Mouse (Mus musculus) liver, embryonic 16.5 days (tissue): Measurements from ENCODE around the gene Cacng6. TPM values are rescaled to one million over a fixed set of nuclear protein-coding genes. Genes with fewer than 3 reads are reported as not detected.

Experiments used
- ATAC-seq: fragments of 200-750 bp; cut with Nextera tagmentation; 2 replicates; pipeline ENCODE4 v1.8.0; 2017; ENCODE audit warnings: low read depth, mild to moderate bottlenecking, moderate number of reproducible peaks, moderate library complexity
- H3K27ac ChIP-seq: fragments of 300-500 bp; sonication (generic); 2 replicates; pipeline ENCODE4 v1.5.1; 2014; ENCODE audit warnings: mild to moderate bottlenecking, low read length
- H3K27me3 ChIP-seq: fragments of 300-500 bp; sonication (generic); 2 replicates; pipeline ENCODE4 v1.6.1; 2014; ENCODE audit warnings: low read depth, low read length, mixed read lengths; ENCODE audit not compliant: control insufficient read depth, insufficient read depth
- H3K36me3 ChIP-seq: fragments of 300-500 bp; sonication (generic); 2 replicates; pipeline ENCODE4 v1.6.1; 2014; ENCODE audit warnings: mild to moderate bottlenecking; ENCODE audit not compliant: control insufficient read depth, insufficient read depth
- H3K4me1 ChIP-seq: fragments of 300-500 bp; sonication (generic); 2 replicates; pipeline ENCODE4 v1.6.1; 2014; ENCODE audit warnings: low read depth, low read length, mixed read lengths; ENCODE audit not compliant: control insufficient read depth
- H3K4me2 ChIP-seq: fragments of 300-500 bp; sonication (generic); 2 replicates; pipeline ENCODE4 v1.6.1; 2014; ENCODE audit warnings: low read depth, low read length, mixed read lengths
- H3K4me3 ChIP-seq: fragments of 300-500 bp; sonication (generic); 2 replicates; pipeline ENCODE4 v1.5.1; 2014; ENCODE audit warnings: low read depth, mild to moderate bottlenecking, low read length
- H3K9ac ChIP-seq: fragments of 300-500 bp; sonication (generic); 2 replicates; pipeline ENCODE4 v1.6.1; 2014; ENCODE audit warnings: low read depth, low read length
- H3K9me3 ChIP-seq: fragments of 300-500 bp; sonication (generic); replicated peaks from 2 replicates; pipeline ENCODE4 v1.6.1; 2016; ENCODE audit warnings: low read length; ENCODE audit not compliant: control insufficient read depth
- WGBS: fragments of 180-500 bp; shearing (Covaris S2); extraction: QIAGEN DNeasy Blood & Tissue Kit; methylation state at CpG from one replicate; pipeline ENCODE4 v1.1.7; 2014; ENCODE audit not compliant: insufficient replicate concordance; 5-methylcytosine and 5-hydroxymethylcytosine counted together
- polyA plus RNA-seq: library from polyadenylated mRNA; unstranded; fragments of >200 nt; fragmentation: Nextera tagmentation; extraction: Ambion mirVana; gene quantifications from 2 replicates; pipeline ENCODE4 v1.2.1, GENCODE M21; 2015

Cacng6 gene
- polyA plus RNA-seq, 1 experiment from 2014 or later, result 0.58 TPM

- Histone ChIP-seq H3K4me1 (no peaks in the 10 kb centered on the region), H3K4me3 (no peak overlapping the region), H3K9me3 (no peaks in the 10 kb centered on the region), H3K4me2 (no peak overlapping the region), H3K36me3 (no peaks in the 10 kb centered on the region), H3K27me3 (no peaks in the 10 kb centered on the region), H3K9ac (no peak overlapping the region), H3K27ac (no peak overlapping the region)
- WGBS, result 56% methylated on average over 4 of the region's 4 CpGs
- no peak for ATAC-seq
Observed at GRCm38 (mm10) chr7:3447026-3447425, 23.0 kb downstream of the Cacng6 start.

- Histone ChIP-seq H3K4me1 (no peaks in the 10 kb centered on the region), H3K27me3 (no peaks in the 10 kb centered on the region), H3K4me3 (no peak overlapping the region), H3K36me3 (no peaks in the 10 kb centered on the region), H3K9me3 (no peaks in the 10 kb centered on the region), H3K27ac (no peak overlapping the region), H3K4me2 (no peak overlapping the region), H3K9ac (no peak overlapping the region)
- ATAC-seq, result no peak
- 22% methylated on average over 15 of the region's 15 CpGs for WGBS
Observed at GRCm38 (mm10) chr7:3448737-3449454, 24.9 kb downstream of the Cacng6 start.

DNA sequence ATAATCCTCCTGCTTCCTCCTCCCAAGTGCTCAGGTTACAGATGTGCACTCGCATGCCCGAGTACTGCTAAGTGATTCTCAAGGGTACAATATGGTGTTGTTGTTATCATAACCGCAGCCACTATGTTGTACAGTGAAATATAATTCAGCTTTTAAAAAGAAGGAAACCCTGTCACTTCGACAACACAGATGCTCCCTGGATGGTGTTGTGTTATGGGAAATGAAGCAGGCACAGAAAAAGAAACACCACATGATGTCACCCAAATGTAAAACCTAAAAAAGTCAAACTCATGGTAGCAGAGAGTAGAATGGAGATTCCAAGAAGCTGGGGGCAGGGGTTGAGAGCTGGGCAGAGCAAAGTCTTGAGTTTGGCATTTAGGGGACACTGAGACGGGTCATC is 26.7 kb downstream of the Cacng6 start:
- Histone ChIP-seq H3K27ac (no peak overlapping the region), H3K4me2 (no peak overlapping the region), H3K36me3 (no peaks in the 10 kb centered on the region), H3K9me3 (no peaks in the 10 kb centered on the region), H3K27me3 (no peaks in the 10 kb centered on the region), H3K9ac (no peak overlapping the region), H3K4me1 (no peaks in the 10 kb centered on the region), H3K4me3 (no peak overlapping the region)
- 40% methylated on average over 5 of the region's 5 CpGs for WGBS
- no peak for ATAC-seq

GRCm38 (mm10) chr7:3451161-3451560 is 27.2 kb downstream of the Cacng6 start:
- Histone ChIP-seq H3K4me1 (no peaks in the 10 kb centered on the region), H3K4me3 (no peak overlapping the region), H3K9ac (no peak overlapping the region), H3K36me3 (no peaks in the 10 kb centered on the region), H3K4me2 (no peak overlapping the region), H3K9me3 (no peaks in the 10 kb centered on the region), H3K27me3 (no peaks in the 10 kb centered on the region), H3K27ac (no peak overlapping the region)
- 46% methylated on average over 6 of the region's 6 CpGs for WGBS
- ATAC-seq, result no peak

GRCm38 (mm10) chr7:3452821-3453485 is 29.0 kb downstream of the Cacng6 start:
- no peaks in the 10 kb centered on the region for H3K9me3 ChIP-seq
- H3K36me3 ChIP-seq, result no peaks in the 10 kb centered on the region
- no peaks in the 10 kb centered on the region for H3K27me3 ChIP-seq
- 45% methylated on average over 12 of the region's 12 CpGs for WGBS
- no peak overlapping the region for H3K4me2 ChIP-seq
- no peak overlapping the region for H3K4me3 ChIP-seq
- ATAC-seq, result no peak
- H3K27ac ChIP-seq, result no peak overlapping the region
- H3K4me1 ChIP-seq, result no peaks in the 10 kb centered on the region
- H3K9ac ChIP-seq, result no peak overlapping the region

DNA sequence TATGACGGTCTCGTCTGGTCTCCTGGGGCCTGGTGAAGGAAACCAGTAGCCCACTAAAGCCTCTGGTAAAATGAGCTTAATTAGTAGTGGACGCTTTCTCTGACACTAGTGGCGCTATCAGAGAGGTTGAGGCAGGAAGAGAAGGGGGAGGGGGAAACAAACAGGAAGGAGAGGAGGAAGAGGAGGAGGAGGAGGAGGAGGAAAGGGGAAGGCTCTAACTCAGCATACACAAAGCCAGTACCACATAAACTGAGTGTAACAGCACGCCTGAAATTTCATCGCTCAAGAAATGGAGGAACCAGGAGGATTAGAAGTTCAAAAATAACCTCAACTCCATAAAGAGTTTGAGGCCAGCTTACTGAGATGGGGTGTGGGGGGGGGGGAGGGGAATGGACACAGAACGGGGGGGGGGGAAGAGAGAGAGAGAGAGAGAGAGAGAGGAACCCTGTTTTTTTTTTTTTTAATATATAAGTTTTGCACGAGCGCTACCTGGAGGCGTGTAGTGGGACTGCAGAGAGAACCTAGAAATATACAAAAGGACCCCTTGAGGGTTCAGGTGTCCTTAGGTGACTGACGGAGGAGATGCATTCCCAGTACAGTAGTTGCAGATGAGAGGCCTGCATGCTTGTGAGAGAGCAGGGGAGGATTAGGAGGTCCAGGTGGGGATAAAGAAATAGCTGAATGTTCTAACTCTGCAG is 29.6 kb downstream of the Cacng6 start:
- no peak overlapping the region for H3K27ac ChIP-seq
- ATAC-seq, result no peak
- H3K9ac ChIP-seq, result no peak overlapping the region
- no peak overlapping the region for H3K4me2 ChIP-seq
- 53% methylated on average over 10 of the region's 11 CpGs for WGBS
- no peaks in the 10 kb centered on the region for H3K27me3 ChIP-seq
- no peak overlapping the region for H3K4me3 ChIP-seq
- no peaks in the 10 kb centered on the region for H3K4me1 ChIP-seq
- no peaks in the 10 kb centered on the region for H3K9me3 ChIP-seq
- no peaks in the 10 kb centered on the region for H3K36me3 ChIP-seq

DNA sequence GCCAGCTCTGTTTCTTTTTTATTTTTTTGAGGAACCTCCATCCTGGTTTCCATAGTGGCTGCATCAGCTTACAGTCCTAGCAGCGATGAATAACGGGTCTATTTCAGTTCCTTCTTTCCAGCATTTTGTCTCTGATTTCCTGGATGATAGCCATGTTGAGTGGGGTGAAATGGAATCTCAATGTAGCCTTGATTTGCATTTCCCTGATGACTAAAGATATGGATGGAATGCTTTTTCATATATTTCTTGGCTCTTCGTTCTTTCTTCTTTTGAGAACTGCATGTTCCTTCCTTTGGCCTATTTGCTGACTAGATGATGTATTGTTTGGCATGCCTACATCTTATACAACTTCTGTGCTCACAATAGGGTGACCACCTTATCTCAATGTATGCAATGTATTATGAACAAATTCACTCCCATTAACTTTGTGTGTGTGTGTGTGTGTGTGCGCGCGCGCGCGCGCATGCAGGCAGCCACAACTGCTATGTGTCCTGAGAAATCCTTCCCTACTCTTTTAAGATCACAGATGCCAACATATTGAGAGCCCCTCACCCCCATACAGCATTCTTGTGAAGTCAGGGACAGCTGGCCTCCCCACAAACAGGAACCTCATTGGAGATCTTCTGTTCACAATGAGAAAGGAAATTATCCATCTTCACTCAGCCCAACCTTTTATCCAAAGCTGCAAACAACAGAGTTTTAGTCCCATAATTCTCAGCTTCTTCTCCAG is 33.3 kb downstream of the Cacng6 start:
- Histone ChIP-seq H3K4me3 (no peak overlapping the region), H3K9me3 (no peaks in the 10 kb centered on the region), H3K36me3 (no peaks in the 10 kb centered on the region), H3K9ac (no peak overlapping the region), H3K27me3 (no peaks in the 10 kb centered on the region), H3K4me1 (no peaks in the 10 kb centered on the region), H3K27ac (no peak overlapping the region), H3K4me2 (no peak overlapping the region)
- 83% methylated on average over 10 of the region's 10 CpGs for WGBS
- no peak for ATAC-seq

DNA sequence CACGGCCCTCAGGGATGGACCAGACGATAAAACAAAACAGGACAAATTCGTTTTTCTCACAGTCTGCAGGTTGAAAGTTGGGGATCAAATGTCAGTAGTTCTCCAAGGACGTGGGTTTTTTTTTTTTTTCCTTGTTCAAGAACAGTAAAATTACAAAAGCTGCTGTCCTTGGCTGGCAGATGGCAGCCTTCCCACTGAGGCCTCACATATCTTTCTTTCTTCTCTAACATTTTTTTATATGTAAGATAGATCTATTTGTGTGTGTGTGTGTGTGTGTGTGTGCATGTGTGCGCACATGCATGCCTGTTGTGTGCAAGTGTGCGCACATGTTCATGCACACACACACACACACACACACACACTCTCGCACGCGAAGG is 33.8 kb downstream of the Cacng6 start:
- no peaks in the 10 kb centered on the region for H3K4me1 ChIP-seq
- H3K36me3 ChIP-seq, result no peaks in the 10 kb centered on the region
- no peaks in the 10 kb centered on the region for H3K9me3 ChIP-seq
- 67% methylated on average over 9 of the region's 9 CpGs for WGBS
- ATAC-seq, result no peak
- H3K4me3 ChIP-seq, result no peak overlapping the region
- H3K4me2 ChIP-seq, result no peak overlapping the region
- no peak overlapping the region for H3K9ac ChIP-seq
- no peak overlapping the region for H3K27ac ChIP-seq
- no peaks in the 10 kb centered on the region for H3K27me3 ChIP-seq
